Mouse (Mus musculus) erythroblast, embryonic 14.5 days (primary cell): Measurements from ENCODE around the gene Nab1.

Experiments
- GATA1 ChIP-seq: IDR thresholded peaks from 2 replicates; pipeline ENCODE4 v1.6.1; 2012; ENCODE audit warnings: low read length, inconsistent platforms, mixed read lengths
- TAL1 ChIP-seq: IDR thresholded peaks from 3 replicates; pipeline ENCODE4 v1.6.1; 2012; ENCODE audit warnings: low read length, inconsistent platforms, mixed read lengths

DNA sequence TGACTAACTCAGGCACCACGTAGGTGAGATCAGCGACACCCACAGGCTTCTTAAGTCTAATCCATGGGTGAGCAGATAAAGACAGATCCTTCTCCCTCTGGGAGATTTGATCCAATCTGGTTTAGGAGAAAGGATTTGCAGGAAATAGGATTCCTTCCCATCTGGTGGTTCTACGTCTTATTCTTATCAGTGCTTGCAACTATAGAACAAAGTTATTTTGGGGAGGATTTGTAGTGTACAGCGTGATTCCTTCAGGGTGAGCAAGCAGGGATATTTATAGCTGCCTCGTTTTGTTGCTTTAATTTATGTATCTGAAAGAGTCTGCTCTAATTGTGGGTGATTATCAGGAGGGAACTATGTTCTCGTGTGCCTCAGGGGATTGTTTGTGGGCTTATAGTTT, 64.6 kb downstream of the Nab1 start:
- no peak for TF ChIP-seq GATA1
- no peak for TF ChIP-seq TAL1
